Mouse (Mus musculus): ENCODE data around the gene Ppp2r5c.

The Ppp2r5c gene

GRCm38 (mm10) chr12:110556861-110557628 is 110.1 kb downstream of the Ppp2r5c start:
- no peak for DNase-seq (ENCODE audit: extremely low spot score)

- DNase-seq (ENCODE audit: extremely low spot score), result no peak
Observed at GRCm38 (mm10) chr12:110558175-110558574, 111.3 kb downstream of the Ppp2r5c start.

- DNase-seq (ENCODE audit: extremely low spot score), result no peak
Observed at GRCm38 (mm10) chr12:110563383-110563782, 116.5 kb downstream of the Ppp2r5c start.

GRCm38 (mm10) chr12:110564848-110565247 is 117.9 kb downstream of the Ppp2r5c start:
- DNase-seq (ENCODE audit: extremely low spot score), result no peak

GRCm38 (mm10) chr12:110566366-110566765 is 119.4 kb downstream of the Ppp2r5c start:
- DNase-seq (ENCODE audit: extremely low spot score), result no peak

GRCm38 (mm10) chr12:110571050-110571449 is 124.1 kb downstream of the Ppp2r5c start:
- no peak for DNase-seq (ENCODE audit: extremely low spot score)

- DNase-seq (ENCODE audit: extremely low spot score), result no peak
Observed at GRCm38 (mm10) chr12:110572351-110572750, 125.4 kb downstream of the Ppp2r5c start.

- DNase-seq (ENCODE audit: extremely low spot score), result no peak
Observed at GRCm38 (mm10) chr12:110573635-110574034, 126.7 kb downstream of the Ppp2r5c start.

GRCm38 (mm10) chr12:110575926-110576325 is 129.0 kb downstream of the Ppp2r5c start:
- DNase-seq (ENCODE audit: extremely low spot score), result no peak

- DNase-seq (ENCODE audit: extremely low spot score), result no peak
Observed at GRCm38 (mm10) chr12:110578333-110578732, 131.4 kb downstream of the Ppp2r5c start.

- no peak for DNase-seq (ENCODE audit: extremely low spot score)
Observed at GRCm38 (mm10) chr12:110588622-110589021, 141.7 kb downstream of the Ppp2r5c start.

GRCm38 (mm10) chr12:110590804-110591259 is 143.9 kb downstream of the Ppp2r5c start:
- DNase-seq (ENCODE audit: extremely low spot score), result no peak

GRCm38 (mm10) chr12:110591260-110591883 is 144.5 kb downstream of the Ppp2r5c start:
- peak; percentile 99 for DNase-seq (ENCODE audit: extremely low spot score)

GRCm38 (mm10) chr12:110598527-110598926 is 151.6 kb downstream of the Ppp2r5c start:
- DNase-seq (ENCODE audit: extremely low spot score), result peak; percentile 68

- no peak for DNase-seq (ENCODE audit: extremely low spot score)
Observed at GRCm38 (mm10) chr12:110599791-110600190, 152.9 kb downstream of the Ppp2r5c start.

GRCm38 (mm10) chr12:110600225-110600991 is 153.5 kb downstream of the Ppp2r5c start:
- no peak for DNase-seq (ENCODE audit: extremely low spot score)

- peak; percentile 90 for DNase-seq (ENCODE audit: extremely low spot score)
Observed at GRCm38 (mm10) chr12:110601241-110602218, 154.6 kb downstream of the Ppp2r5c start, which contains the start of gene Dync1h1. Gene Dync1h1 (plus strand): TSS chr12:110601452.

GRCm38 (mm10) chr12:110606161-110606560 is 159.2 kb downstream of the Ppp2r5c start:
- no peak for DNase-seq (ENCODE audit: extremely low spot score)

- DNase-seq (ENCODE audit: extremely low spot score), result no peak
Observed at GRCm38 (mm10) chr12:110606676-110607075, 159.8 kb downstream of the Ppp2r5c start.

- DNase-seq (ENCODE audit: extremely low spot score), result no peak
Observed at GRCm38 (mm10) chr12:110608460-110609152, 161.7 kb downstream of the Ppp2r5c start.

- no peak for DNase-seq (ENCODE audit: extremely low spot score)
Observed at GRCm38 (mm10) chr12:110609153-110609497, 162.2 kb downstream of the Ppp2r5c start.
